Mouse (Mus musculus) A20 (cell line): Measurements from ENCODE around the gene 4931428F04Rik.
A peak's percentile ranks its signal among the peaks of the same experiment; 100 is the strongest.
"Not testable (repeated sequence)": the region's sequence is repeated elsewhere in the genome, so short reads cannot be mapped to it uniquely, and the experiment has no call there.

ENCODE experiments used
- DNase-seq: peaks from one replicate; pipeline ENCODE4 v3.0.0-alpha.2; 2011; ENCODE audit warnings: low read depth, low spot score

Gene 4931428F04Rik

GRCm38 (mm10) chr8:105307670-105308069 lies 18.0 kb upstream of the 4931428F04Rik start:
- no peak for DNase-seq

GRCm38 (mm10) chr8:105306146-105306691 lies 16.6 kb upstream of the 4931428F04Rik start:
- DNase-seq, result no peak

- DNase-seq, result no peak
Measured at GRCm38 (mm10) chr8:105305211-105306145, 15.8 kb upstream of the 4931428F04Rik start, which contains the start of gene Elmo3. TSS of gene Elmo3 (plus strand) at chr8:105305601.

- DNase-seq, result peak; percentile 42
Measured at GRCm38 (mm10) chr8:105304325-105305210, 14.9 kb upstream of the 4931428F04Rik start.

GRCm38 (mm10) chr8:105303874-105304273 lies 14.2 kb upstream of the 4931428F04Rik start:
- no peak for DNase-seq

GRCm38 (mm10) chr8:105303396-105303795 lies 13.7 kb upstream of the 4931428F04Rik start:
- no peak for DNase-seq

- DNase-seq, result no peak
Measured at GRCm38 (mm10) chr8:105299962-105300361, 10.3 kb upstream of the 4931428F04Rik start.

GRCm38 (mm10) chr8:105298351-105299252 lies 8.9 kb upstream of the 4931428F04Rik start:
- peak; percentile 47 for DNase-seq

- DNase-seq, result peak; percentile 94
Measured at GRCm38 (mm10) chr8:105297511-105298192, 8.0 kb upstream of the 4931428F04Rik start, which contains the start of gene E2f4. TSS of gene E2f4 (plus strand) at chr8:105297663.

- DNase-seq, result no peak
Measured at GRCm38 (mm10) chr8:105295895-105296573, 6.4 kb upstream of the 4931428F04Rik start, which contains the start of gene Exoc3l. TSS of gene Exoc3l (minus strand) at chr8:105296101.

GRCm38 (mm10) chr8:105295256-105295655 lies 5.6 kb upstream of the 4931428F04Rik start:
- DNase-seq, result no peak

- DNase-seq, result no peak
Measured at GRCm38 (mm10) chr8:105294776-105295175, 5.1 kb upstream of the 4931428F04Rik start.

- no peak for DNase-seq
Measured at GRCm38 (mm10) chr8:105293405-105293804, 3.7 kb upstream of the 4931428F04Rik start.

GRCm38 (mm10) chr8:105292471-105292870 lies 2.8 kb upstream of the 4931428F04Rik start:
- no peak for DNase-seq

GRCm38 (mm10) chr8:105291802-105292201 lies 2.1 kb upstream of the 4931428F04Rik start:
- peak; percentile 48 for DNase-seq

GRCm38 (mm10) chr8:105291364-105291763 lies 1.7 kb upstream of the 4931428F04Rik start:
- not testable (repeated sequence) for DNase-seq

GRCm38 (mm10) chr8:105290554-105291314 lies 1.1 kb upstream of the 4931428F04Rik start:
- peak; percentile 87 for DNase-seq

GRCm38 (mm10) chr8:105288958-105289732 lies 519 bp downstream of the 4931428F04Rik start:
- peak; percentile 100 for DNase-seq
